Mouse (Mus musculus) lung, embryonic 16.5 days (tissue): Measurements from ENCODE around the gene Sertad2. TPM values are rescaled to one million over a fixed set of nuclear protein-coding genes. Genes with fewer than 3 reads are reported as not detected.

Experiments
- ATAC-seq: fragments of 200-750 bp; cut with Nextera tagmentation; 2 replicates; pipeline ENCODE4 v1.8.0; 2017; ENCODE audit warnings: low read depth, mild to moderate bottlenecking, moderate library complexity
- H3K27ac ChIP-seq: fragments of 300-500 bp; sonication (generic); 2 replicates; pipeline ENCODE4 v1.5.1; 2014; ENCODE audit warnings: mild to moderate bottlenecking, control low read depth, low read length
- H3K27me3 ChIP-seq: fragments of 300-500 bp; sonication (generic); 2 replicates; pipeline ENCODE4 v1.6.1; 2014; ENCODE audit warnings: low read depth, low read length, mixed read lengths; ENCODE audit not compliant: control insufficient read depth, insufficient read depth
- H3K36me3 ChIP-seq: fragments of 300-500 bp; sonication (generic); 2 replicates; pipeline ENCODE4 v1.6.1; 2014; ENCODE audit warnings: low read length; ENCODE audit not compliant: control insufficient read depth, insufficient read depth
- H3K4me1 ChIP-seq: fragments of 300-500 bp; sonication (generic); replicated peaks from 2 replicates; pipeline ENCODE4 v1.6.1; 2014; ENCODE audit warnings: low read length, mixed read lengths; ENCODE audit not compliant: control insufficient read depth, insufficient read depth
- H3K4me2 ChIP-seq: fragments of 300-500 bp; sonication (generic); 2 replicates; pipeline ENCODE4 v1.6.1; 2014; ENCODE audit warnings: low read depth, low read length, control low read depth
- H3K4me3 ChIP-seq: fragments of 300-500 bp; sonication (generic); 2 replicates; pipeline ENCODE4 v1.5.1; 2014; ENCODE audit warnings: mild to moderate bottlenecking, low read length, control low read depth
- H3K9ac ChIP-seq: fragments of 300-500 bp; sonication (generic); 2 replicates; pipeline ENCODE4 v1.6.1; 2014; ENCODE audit warnings: low read length, control low read depth
- H3K9me3 ChIP-seq: fragments of 300-500 bp; sonication (generic); 2 replicates; pipeline ENCODE4 v1.6.1; 2016; ENCODE audit warnings: low read length; ENCODE audit not compliant: control insufficient read depth
- WGBS: fragments of 180-500 bp; shearing (Covaris S2); extraction: QIAGEN DNeasy Blood & Tissue Kit; methylation state at CpG from one replicate; pipeline ENCODE4 v1.1.7; 2014; 5-methylcytosine and 5-hydroxymethylcytosine counted together
- polyA plus RNA-seq: library from polyadenylated mRNA; unstranded; fragments of >200 nt; fragmentation: Nextera tagmentation; extraction: Ambion mirVana; gene quantifications from 2 replicates; pipeline ENCODE4 v1.2.1, GENCODE M21; 2015

The Sertad2 gene
- polyA plus RNA-seq = 39.8 and 45.0 TPM in 2 replicates

DNA sequence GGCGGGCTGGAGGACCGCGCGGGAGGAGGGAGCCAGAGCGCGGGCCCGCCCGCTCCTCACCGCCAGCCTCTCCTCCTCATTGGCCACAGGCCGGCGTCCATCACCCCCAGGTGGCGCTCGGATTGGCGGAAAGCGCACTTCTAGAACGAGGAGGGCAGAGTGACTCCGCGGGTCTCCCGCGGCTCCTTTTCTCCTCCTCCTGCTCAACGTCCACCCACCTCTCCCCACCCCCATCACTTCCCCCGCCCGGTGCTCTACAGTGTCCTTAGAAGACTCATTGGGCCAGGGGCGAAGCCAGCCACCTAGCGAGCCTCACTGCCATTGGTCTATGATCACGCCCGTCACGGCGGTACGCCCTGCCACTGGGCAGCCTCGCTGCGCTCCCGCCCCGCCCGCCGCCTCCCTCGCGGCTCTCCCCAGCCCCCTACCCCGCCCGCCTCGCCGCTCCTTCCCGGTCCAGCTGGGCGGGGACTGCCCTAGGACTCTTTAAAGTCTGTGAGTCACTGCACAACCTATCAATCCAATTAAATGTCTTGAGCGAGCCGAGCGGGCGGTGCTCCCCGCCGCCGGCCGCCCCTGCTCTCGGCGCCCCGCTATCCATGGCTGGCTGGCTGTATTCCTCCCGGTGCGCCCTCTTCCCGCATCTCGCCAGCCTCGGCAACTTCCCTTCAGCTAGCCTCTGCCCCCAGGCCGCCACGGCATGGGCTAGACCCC lies at the start of gene Sertad2:
Sertad2 (plus strand) TSS at position 515 of the 714 bp plus-strand sequence.
- peak within 1 kb of the TSS; percentile 85 for H3K4me3 ChIP-seq
- peak within 1 kb of the TSS; percentile 83 for H3K9ac ChIP-seq
- H3K4me1 ChIP-seq = peaks cover 6% of the 10 kb centered on the region
- WGBS = under 1% methylated on average over 51 of the region's 62 CpGs
- no peaks in the 10 kb centered on the region for H3K27me3 ChIP-seq
- peak; percentile 99 for ATAC-seq
- H3K36me3 ChIP-seq = no peaks in the 10 kb centered on the region
- H3K9me3 ChIP-seq = no peaks in the 10 kb centered on the region
- peak within 1 kb of the TSS; percentile 91 for H3K27ac ChIP-seq
- peak within 1 kb of the TSS; percentile 90 for H3K4me2 ChIP-seq

DNA sequence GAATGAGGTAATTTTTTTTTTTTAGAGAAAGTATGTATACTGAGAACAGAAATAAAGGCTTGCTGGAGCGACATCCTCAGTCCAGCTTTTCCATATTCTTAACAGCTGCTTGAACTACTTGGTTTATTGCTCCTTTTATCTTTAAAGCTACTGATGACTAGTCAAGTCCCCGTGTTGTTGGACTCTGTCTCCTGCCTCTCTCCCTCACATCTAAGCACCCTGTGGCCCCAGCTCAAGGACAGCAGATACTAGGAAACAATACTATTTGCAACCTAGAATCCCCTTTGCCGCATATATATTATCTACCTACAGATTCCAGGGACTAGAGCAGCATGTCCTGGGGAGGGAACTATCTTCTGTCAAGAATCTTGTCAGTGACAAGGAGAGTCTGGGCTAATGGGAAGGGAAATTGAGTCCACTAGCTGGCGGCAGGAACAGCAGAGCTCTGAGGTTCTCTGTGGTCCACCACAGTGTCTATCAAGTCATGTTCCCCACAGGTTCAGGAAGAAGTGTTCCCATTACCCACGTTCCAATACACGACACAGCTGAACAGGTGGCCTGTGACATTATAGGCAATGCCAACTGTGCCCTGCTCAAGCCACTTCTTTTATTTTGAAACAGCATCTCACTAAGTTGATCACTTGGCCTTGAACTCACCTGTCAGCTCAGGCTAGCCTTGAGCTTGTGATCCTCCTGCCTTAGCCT lies 49.0 kb upstream of the Sertad2 start:
- WGBS = 61% methylated on average over 6 of the region's 6 CpGs
- no peak overlapping the region for H3K27ac ChIP-seq
- no peaks in the 10 kb centered on the region for H3K27me3 ChIP-seq
- no peaks in the 10 kb centered on the region for H3K9me3 ChIP-seq
- no peak overlapping the region for H3K4me3 ChIP-seq
- no peak for ATAC-seq
- no peak overlapping the region for H3K9ac ChIP-seq
- no peaks in the 10 kb centered on the region for H3K36me3 ChIP-seq
- no peak overlapping the region for H3K4me2 ChIP-seq
- H3K4me1 ChIP-seq = no peaks in the 10 kb centered on the region

DNA sequence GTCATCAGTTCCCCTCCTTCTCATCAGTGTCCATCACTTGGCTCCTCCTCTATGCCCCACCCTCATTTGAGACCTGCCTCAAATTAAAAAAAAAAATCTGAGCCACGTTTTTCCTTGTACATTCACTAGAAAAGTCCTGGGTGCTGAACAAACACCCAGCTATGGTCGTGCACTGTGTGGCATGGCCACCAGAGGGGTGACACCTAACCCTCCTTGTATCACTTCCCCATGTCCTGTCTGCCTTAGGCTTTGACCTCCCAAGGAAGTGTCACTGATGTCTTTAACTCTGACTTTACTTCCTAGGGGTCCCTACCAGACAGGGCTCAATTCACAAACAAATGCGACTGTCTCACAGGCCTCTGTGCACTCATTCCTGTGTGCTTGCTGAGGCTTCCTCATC lies 42.5 kb upstream of the Sertad2 start:
- Histone ChIP-seq H3K4me2 (no peak overlapping the region), H3K4me3 (no peak overlapping the region), H3K27ac (no peak overlapping the region), H3K9me3 (no peaks in the 10 kb centered on the region), H3K9ac (no peak overlapping the region), H3K4me1 (no peaks in the 10 kb centered on the region), H3K27me3 (no peaks in the 10 kb centered on the region), H3K36me3 (no peaks in the 10 kb centered on the region)
- 34% methylated on average over 3 of the region's 3 CpGs for WGBS
- ATAC-seq = no peak

DNA sequence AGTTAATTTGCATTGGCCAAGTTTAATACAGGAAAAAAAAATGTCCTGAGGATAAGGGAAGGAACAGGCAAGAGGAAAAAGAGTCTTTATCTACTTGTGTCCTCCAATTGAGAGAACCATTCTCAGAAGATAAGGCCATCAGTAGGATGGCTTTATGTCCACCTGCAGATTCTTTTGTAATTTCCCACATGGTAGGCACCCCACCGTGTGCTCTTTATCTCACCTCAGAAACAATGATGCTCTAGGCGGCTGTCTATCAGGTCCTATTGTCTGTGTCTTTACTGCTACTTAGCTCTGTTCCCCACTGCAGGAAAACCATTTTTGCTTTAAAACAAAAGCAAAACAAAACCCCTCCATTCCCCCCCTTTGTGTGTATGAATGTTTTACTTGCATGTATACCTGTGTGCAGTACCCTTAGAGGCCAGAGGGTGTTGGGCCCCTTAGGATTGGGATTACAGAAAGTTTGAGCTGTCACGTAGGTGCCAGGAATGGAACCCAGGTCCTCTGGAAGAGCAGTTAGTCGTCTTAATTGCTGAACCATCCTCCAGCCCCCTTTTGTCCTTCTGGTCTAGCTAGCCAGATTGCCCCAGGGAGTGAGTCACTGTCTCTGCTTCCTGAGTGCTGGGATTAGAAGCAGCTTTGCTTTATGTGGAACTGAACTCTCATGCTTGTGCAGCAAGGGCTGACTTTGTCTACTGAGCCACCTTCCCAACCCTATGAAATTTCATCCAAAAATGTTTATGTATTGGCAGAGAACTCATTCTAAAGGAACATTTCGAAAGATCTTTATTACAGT lies 41.7 kb upstream of the Sertad2 start:
- Histone ChIP-seq H3K9ac (no peak overlapping the region), H3K9me3 (no peaks in the 10 kb centered on the region), H3K4me3 (no peak overlapping the region), H3K36me3 (no peaks in the 10 kb centered on the region), H3K4me2 (no peak overlapping the region), H3K27ac (no peak overlapping the region), H3K4me1 (no peaks in the 10 kb centered on the region), H3K27me3 (no peaks in the 10 kb centered on the region)
- no peak for ATAC-seq
- WGBS = 67% methylated on average over 5 of the region's 5 CpGs

DNA sequence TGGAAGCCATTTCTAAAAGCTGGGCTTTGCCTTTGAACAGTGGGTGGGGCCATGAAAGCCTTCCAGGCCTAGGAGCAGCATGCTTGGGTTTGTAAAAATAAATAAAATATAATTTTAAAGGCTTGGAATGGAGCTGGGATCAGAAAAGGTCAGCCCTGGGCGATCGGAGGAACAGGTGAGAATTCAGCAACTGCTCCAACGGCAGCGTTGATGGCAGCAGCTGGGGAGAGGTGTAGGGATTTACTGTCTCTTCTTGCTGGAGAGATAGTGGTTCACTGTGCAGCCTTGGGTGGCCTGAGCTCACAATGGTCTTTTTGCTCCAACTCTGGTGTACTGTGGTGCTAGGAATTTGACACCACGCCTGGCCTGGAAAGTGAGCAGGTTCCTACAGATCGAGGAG lies 29.5 kb upstream of the Sertad2 start:
- Histone ChIP-seq H3K36me3 (no peaks in the 10 kb centered on the region), H3K27ac (no peak overlapping the region), H3K27me3 (no peaks in the 10 kb centered on the region), H3K4me2 (no peak overlapping the region), H3K9me3 (peaks cover 4% of the 10 kb centered on the region; the same call in 1 of the 2 replicates), H3K4me3 (no peak overlapping the region), H3K4me1 (no peaks in the 10 kb centered on the region), H3K9ac (no peak overlapping the region)
- WGBS = 67% methylated on average over 6 of the region's 6 CpGs
- no peak for ATAC-seq

GRCm38 (mm10) chr11:20514757-20515156 lies 28.3 kb upstream of the Sertad2 start:
- no peaks in the 10 kb centered on the region for H3K4me1 ChIP-seq
- no peaks in the 10 kb centered on the region for H3K36me3 ChIP-seq
- H3K4me3 ChIP-seq = no peak overlapping the region
- no peaks in the 10 kb centered on the region for H3K27me3 ChIP-seq
- no peak for ATAC-seq
- H3K4me2 ChIP-seq = no peak overlapping the region
- H3K9ac ChIP-seq = no peak overlapping the region
- H3K27ac ChIP-seq = no peak overlapping the region
- peaks cover 4% of the 10 kb centered on the region; the same call in 1 of the 2 replicates for H3K9me3 ChIP-seq
- WGBS = 55% methylated on average over 4 of the region's 4 CpGs

DNA sequence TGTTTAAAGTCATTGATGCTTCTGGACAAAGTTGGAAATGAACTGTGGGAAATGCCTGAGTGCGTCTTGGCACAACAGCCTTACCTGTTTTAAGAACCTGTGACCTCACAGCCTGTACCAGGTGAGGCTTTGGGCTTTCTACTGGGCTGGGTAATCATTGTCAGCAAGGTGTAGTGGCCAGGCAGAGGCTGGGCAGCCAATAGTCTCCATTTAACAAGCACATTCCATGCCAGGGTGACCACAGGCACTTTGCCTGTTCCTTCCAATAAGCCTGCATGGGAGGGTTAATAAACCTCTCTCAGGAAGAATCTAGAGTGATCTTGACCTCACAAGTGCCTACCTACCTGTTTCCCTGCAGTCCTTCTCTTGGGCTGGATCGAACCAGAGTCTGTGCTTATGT lies 21.7 kb upstream of the Sertad2 start:
- no peak overlapping the region for H3K4me3 ChIP-seq
- no peak overlapping the region for H3K27ac ChIP-seq
- no peaks in the 10 kb centered on the region for H3K36me3 ChIP-seq
- no peaks in the 10 kb centered on the region for H3K27me3 ChIP-seq
- ATAC-seq = no peak
- no peaks in the 10 kb centered on the region for H3K4me1 ChIP-seq
- no peak overlapping the region for H3K4me2 ChIP-seq
- no peak overlapping the region for H3K9ac ChIP-seq
- no peaks in the 10 kb centered on the region for H3K9me3 ChIP-seq
- 75% methylated on average over 2 of the region's 2 CpGs for WGBS

DNA sequence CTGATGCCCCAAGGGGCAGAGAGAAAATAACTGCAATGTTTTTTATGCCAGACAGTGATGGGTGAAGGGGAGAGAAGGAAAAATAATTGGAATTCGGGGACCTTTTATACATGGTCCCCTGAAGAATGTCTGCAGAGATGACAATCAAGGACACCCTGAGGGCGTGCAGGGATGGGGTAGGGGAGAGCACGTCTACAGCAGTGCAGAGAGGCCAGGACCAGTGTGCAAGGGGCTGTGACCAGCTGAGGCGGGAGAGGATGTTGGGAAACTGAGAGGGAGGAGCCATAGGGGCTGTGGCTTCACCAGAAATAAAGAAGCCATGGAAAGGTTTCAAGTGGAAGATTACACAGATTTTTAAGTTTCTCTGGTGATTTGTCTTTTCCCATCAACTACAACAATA lies 20.3 kb upstream of the Sertad2 start:
- no peak overlapping the region for H3K9ac ChIP-seq
- H3K27me3 ChIP-seq = no peaks in the 10 kb centered on the region
- no peaks in the 10 kb centered on the region for H3K4me1 ChIP-seq
- H3K36me3 ChIP-seq = no peaks in the 10 kb centered on the region
- WGBS = 61% methylated on average over 4 of the region's 4 CpGs
- no peak overlapping the region for H3K4me3 ChIP-seq
- H3K4me2 ChIP-seq = no peak overlapping the region
- H3K9me3 ChIP-seq = no peaks in the 10 kb centered on the region
- H3K27ac ChIP-seq = no peak overlapping the region
- 0 out of 2 replicates have a peak, but pooled peaks have one; percentile 26 for ATAC-seq

DNA sequence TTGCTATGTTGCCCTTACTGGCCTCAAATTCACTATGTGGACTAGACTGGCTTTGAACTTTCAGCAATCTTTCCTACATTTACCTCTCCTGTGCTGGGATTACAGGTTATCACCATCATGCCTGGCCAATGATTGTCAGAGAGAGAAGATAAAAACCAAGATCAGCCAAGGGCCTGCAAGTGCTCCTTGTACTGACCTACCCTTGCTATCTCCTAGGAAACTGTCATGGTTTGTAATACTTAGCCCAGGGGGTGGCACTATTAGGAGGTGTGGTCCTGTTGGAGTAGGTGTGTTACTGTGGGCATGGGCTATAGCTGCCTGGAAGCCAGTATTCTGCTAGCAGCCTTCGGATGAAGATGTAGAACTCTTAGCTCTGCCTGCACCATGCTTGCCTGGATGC lies 18.6 kb upstream of the Sertad2 start:
- Histone ChIP-seq H3K4me1 (no peaks in the 10 kb centered on the region), H3K9me3 (no peaks in the 10 kb centered on the region), H3K27me3 (no peaks in the 10 kb centered on the region), H3K36me3 (no peaks in the 10 kb centered on the region), H3K4me2 (no peak overlapping the region), H3K27ac (no peak overlapping the region), H3K4me3 (no peak overlapping the region), H3K9ac (no peak overlapping the region)
- 78% methylated on average over 1 of the region's 1 CpGs for WGBS
- no peak for ATAC-seq
